ENCODE assay signal across 12 mouse cellular contexts in genomic region chr13:64107535-64107934, GRCm38 (mm10). TPM values are rescaled to one million over a fixed set of nuclear protein-coding genes. Genes with fewer than 3 reads are reported as not detected.
DNase-seq lines count a peak whose midpoint lies in the region; ATAC-seq and TF ChIP-seq lines count a peak whose summit lies in the region.
"Had no signal": no experiment of that assay in that cellular context is flagged by ENCODE, and none has a peak within 500 bp of the region (broad histone marks: within the 10 kb centered on the region; RNA-seq: fewer than 3 reads in every experiment).

No protein-coding gene starts in this region.

- H3K4me1 ChIP-seq in kidney, postnatal 0 days (replicated peaks; ENCODE audit: insufficient read depth, low read length), result peaks cover 4% of the 10 kb centered on the region; the same call in 1 of the 2 replicates
- peaks cover 12% of the 10 kb centered on the region for H3K4me1 ChIP-seq in hindbrain, embryonic 15.5 days (replicated peaks)
- H3K4me1 ChIP-seq in midbrain, embryonic 15.5 days, result no peaks in the 10 kb centered on the region

- H3K9me3 ChIP-seq in kidney, postnatal 0 days (replicated peaks; ENCODE audit: low read length), result no peaks in the 10 kb centered on the region
- no peaks in the 10 kb centered on the region for H3K9me3 ChIP-seq in hindbrain, embryonic 15.5 days
- no peaks in the 10 kb centered on the region for H3K9me3 ChIP-seq in midbrain, embryonic 15.5 days

- DNase-seq in kidney, postnatal 0 days (ENCODE audit: low spot score), result peak; percentile 44
- no peak for DNase-seq in kidney, postnatal 25 days
- no peak for DNase-seq in spleen, postnatal 4 days (ENCODE audit: low spot score in 2 of 2)
- DNase-seq in urinary bladder, adult 18-20 months (ENCODE audit: low spot score in 2 of 2), result no peak
- no peak for DNase-seq in spleen, postnatal 10 days (ENCODE audit: low spot score in 2 of 2)

- H3K4me2 ChIP-seq in kidney, postnatal 0 days (ENCODE audit: low read length), result no peak overlapping the region
- peak overlapping the region; percentile 29 for H3K4me2 ChIP-seq in hindbrain, embryonic 15.5 days
- no peak overlapping the region for H3K4me2 ChIP-seq in midbrain, embryonic 15.5 days

- H3K4me3 ChIP-seq in kidney, postnatal 0 days (replicated peaks; ENCODE audit: low read depth, low read length), result no peak overlapping the region
- no peak overlapping the region for H3K4me3 ChIP-seq in hindbrain, embryonic 15.5 days
- H3K4me3 ChIP-seq in midbrain, embryonic 15.5 days, result no peak overlapping the region
- H3K4me3 ChIP-seq: myocyte had no signal

- no peak for TF ChIP-seq CTCF in kidney, postnatal 0 days (IDR thresholded peaks at IDR 0.05; ENCODE audit: low read depth)

- no peak for ATAC-seq in kidney, postnatal 0 days (replicated peaks; ENCODE audit: low FRiP score, low read depth)
- peak; percentile 53 for ATAC-seq in common myeloid progenitor, adult 5-6 weeks (replicated peaks; ENCODE audit: low read depth, poor library complexity, severe bottlenecking)
- ATAC-seq in hindbrain, embryonic 15.5 days (ENCODE audit: low FRiP score, low read depth), result no peak
- peak; percentile 45; the same call in 1 of the 2 replicates for ATAC-seq in midbrain, embryonic 15.5 days (replicated peaks)

- no peak overlapping the region for H3K9ac ChIP-seq in kidney, postnatal 0 days (ENCODE audit: low read depth, low read length)
- H3K9ac ChIP-seq in hindbrain, embryonic 15.5 days, result no peak overlapping the region
- no peak overlapping the region for H3K9ac ChIP-seq in midbrain, embryonic 15.5 days

- no peaks in the 10 kb centered on the region for H3K36me3 ChIP-seq in kidney, postnatal 0 days (ENCODE audit: insufficient read depth, low read length)
- no peaks in the 10 kb centered on the region for H3K36me3 ChIP-seq in hindbrain, embryonic 15.5 days
- H3K36me3 ChIP-seq in midbrain, embryonic 15.5 days (replicated peaks), result no peaks in the 10 kb centered on the region

- no peak overlapping the region for H3K27ac ChIP-seq in kidney, postnatal 0 days
- H3K27ac ChIP-seq in hindbrain, embryonic 15.5 days (replicated peaks), result no peak overlapping the region
- H3K27ac ChIP-seq in midbrain, embryonic 15.5 days, result no peak overlapping the region

- H3K27me3 ChIP-seq in kidney, postnatal 0 days (ENCODE audit: insufficient read depth, low read length), result no peaks in the 10 kb centered on the region
- no peaks in the 10 kb centered on the region for H3K27me3 ChIP-seq in hindbrain, embryonic 15.5 days
- H3K27me3 ChIP-seq in midbrain, embryonic 15.5 days (replicated peaks), result no peaks in the 10 kb centered on the region

- 37% methylated on average over 8 of the region's 8 CpGs for WGBS in kidney, postnatal 0 days
- 6% methylated on average over 8 of the region's 8 CpGs for WGBS in hindbrain, embryonic 15.5 days
- 17% methylated on average over 8 of the region's 8 CpGs for WGBS in midbrain, embryonic 15.5 days

RNA-seq across cellular contexts. Expression of gene Hsd17b3, which starts 18.5 kb away (rescaled TPM):
- not detected in 2 replicates for polyA plus RNA-seq in kidney, postnatal 0 days (2015; fragmentation: Nextera tagmentation; extraction: Ambion mirVana)
- not detected in 2 replicates for total RNA-seq in common myeloid progenitor, adult 5-6 weeks (2017)
- polyA plus RNA-seq in hindbrain, embryonic 15.5 days (2015; fragmentation: Nextera tagmentation; extraction: Ambion mirVana), result not detected in 2 replicates
- not detected in 2 replicates for polyA plus RNA-seq in midbrain, embryonic 15.5 days (2015; fragmentation: Nextera tagmentation; extraction: Ambion mirVana)
- total RNA-seq: hematopoietic stem cell, adult 5-6 weeks; left cerebral cortex, adult 8-10 months had no signal
- polyA plus RNA-seq: frontal cortex, adult 2 months; myocyte had no signal

RNA-seq across cellular contexts. Expression of gene Slc35d2, which starts 21.6 kb away (rescaled TPM):
- polyA plus RNA-seq in kidney, postnatal 0 days (2015; fragmentation: Nextera tagmentation; extraction: Ambion mirVana), result 8.5 and 9.8 TPM in 2 replicates
- 4.6 and 6.5 TPM in 2 replicates for total RNA-seq in common myeloid progenitor, adult 5-6 weeks (2017)
- 1.2 and 2.1 TPM in 2 replicates for polyA plus RNA-seq in hindbrain, embryonic 15.5 days (2015; fragmentation: Nextera tagmentation; extraction: Ambion mirVana)
- 0.82 and 1.1 TPM in 2 replicates for polyA plus RNA-seq in midbrain, embryonic 15.5 days (2015; fragmentation: Nextera tagmentation; extraction: Ambion mirVana)

RNA-seq across cellular contexts. Expression of gene Zfp367, which starts 45.5 kb away (rescaled TPM):
- 13.1 and 15.2 TPM in 2 replicates for polyA plus RNA-seq in kidney, postnatal 0 days (2015; fragmentation: Nextera tagmentation; extraction: Ambion mirVana)
- 65.3 and 71.5 TPM in 2 replicates for total RNA-seq in common myeloid progenitor, adult 5-6 weeks (2017)
- polyA plus RNA-seq in hindbrain, embryonic 15.5 days (2015; fragmentation: Nextera tagmentation; extraction: Ambion mirVana), result 6.4 and 7.7 TPM in 2 replicates
- polyA plus RNA-seq in midbrain, embryonic 15.5 days (2015; fragmentation: Nextera tagmentation; extraction: Ambion mirVana), result 4.2 and 4.9 TPM in 2 replicates

RNA-seq across cellular contexts. Expression of gene Habp4, which starts 54.1 kb away (rescaled TPM):
- 32.2 and 37.4 TPM in 2 replicates for polyA plus RNA-seq in kidney, postnatal 0 days (2015; fragmentation: Nextera tagmentation; extraction: Ambion mirVana)
- 3.3 and 3.5 TPM in 2 replicates for total RNA-seq in common myeloid progenitor, adult 5-6 weeks (2017)
- 47.7 and 48.0 TPM in 2 replicates for polyA plus RNA-seq in hindbrain, embryonic 15.5 days (2015; fragmentation: Nextera tagmentation; extraction: Ambion mirVana)
- 39.0 and 41.4 TPM in 2 replicates for polyA plus RNA-seq in midbrain, embryonic 15.5 days (2015; fragmentation: Nextera tagmentation; extraction: Ambion mirVana)

Comparison
In these comparisons a context has a peak if more than half of its experiments do, and no peak if none do; other contexts are left out.
1. ATAC-seq: peak in common myeloid progenitor, adult 5-6 weeks (single experiment) and midbrain, embryonic 15.5 days (single experiment); none in kidney, postnatal 0 days (single experiment) and hindbrain, embryonic 15.5 days (single experiment).